Mouse (Mus musculus): ENCODE measurements around the gene Pard3. TPM values are rescaled to one million over a fixed set of nuclear protein-coding genes. Genes with fewer than 3 reads are reported as not detected.

The Pard3 gene
- polyA plus RNA-seq, 2 experiments = 4.5 TPM

DNA sequence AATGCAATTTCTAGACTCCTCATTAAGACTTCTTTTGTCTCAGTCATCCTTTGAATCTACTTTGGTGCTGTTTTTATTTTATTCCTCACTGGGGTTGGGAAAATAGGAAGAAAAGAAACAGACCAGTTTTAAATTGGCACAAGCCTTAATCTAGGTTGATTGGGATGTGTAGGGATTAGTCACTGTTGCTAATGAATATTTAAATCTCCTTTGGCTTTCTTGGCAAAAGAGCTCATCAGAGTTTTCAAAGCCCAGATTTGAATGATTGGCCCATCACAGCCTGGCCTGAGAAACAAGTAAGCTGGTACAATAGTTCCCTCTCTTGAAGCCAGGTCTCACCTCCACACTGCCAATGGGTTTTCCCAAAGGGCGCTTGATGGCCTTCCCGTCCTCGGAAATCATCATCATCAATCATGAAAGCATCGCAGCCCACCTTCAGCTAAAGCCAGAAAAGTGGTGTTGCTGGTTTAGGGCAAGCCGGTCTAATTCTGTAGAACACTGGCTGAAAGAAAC is 527.0 kb downstream of the Pard3 start:
- Histone ChIP-seq H3K27me3 (ENCODE audit: control insufficient read depth, insufficient read depth, low read length) (no peaks in the 10 kb centered on the region), H3K9me3 (ENCODE audit: control insufficient read depth, low read length) (no peaks in the 10 kb centered on the region)
- TF ChIP-seq CTCF (IDR thresholded peaks at IDR 0.05; ENCODE audit: low read depth) = no peak
- no peak for TF ChIP-seq EP300 (IDR thresholded peaks at IDR 0.05; ENCODE audit: low read depth)

DNA sequence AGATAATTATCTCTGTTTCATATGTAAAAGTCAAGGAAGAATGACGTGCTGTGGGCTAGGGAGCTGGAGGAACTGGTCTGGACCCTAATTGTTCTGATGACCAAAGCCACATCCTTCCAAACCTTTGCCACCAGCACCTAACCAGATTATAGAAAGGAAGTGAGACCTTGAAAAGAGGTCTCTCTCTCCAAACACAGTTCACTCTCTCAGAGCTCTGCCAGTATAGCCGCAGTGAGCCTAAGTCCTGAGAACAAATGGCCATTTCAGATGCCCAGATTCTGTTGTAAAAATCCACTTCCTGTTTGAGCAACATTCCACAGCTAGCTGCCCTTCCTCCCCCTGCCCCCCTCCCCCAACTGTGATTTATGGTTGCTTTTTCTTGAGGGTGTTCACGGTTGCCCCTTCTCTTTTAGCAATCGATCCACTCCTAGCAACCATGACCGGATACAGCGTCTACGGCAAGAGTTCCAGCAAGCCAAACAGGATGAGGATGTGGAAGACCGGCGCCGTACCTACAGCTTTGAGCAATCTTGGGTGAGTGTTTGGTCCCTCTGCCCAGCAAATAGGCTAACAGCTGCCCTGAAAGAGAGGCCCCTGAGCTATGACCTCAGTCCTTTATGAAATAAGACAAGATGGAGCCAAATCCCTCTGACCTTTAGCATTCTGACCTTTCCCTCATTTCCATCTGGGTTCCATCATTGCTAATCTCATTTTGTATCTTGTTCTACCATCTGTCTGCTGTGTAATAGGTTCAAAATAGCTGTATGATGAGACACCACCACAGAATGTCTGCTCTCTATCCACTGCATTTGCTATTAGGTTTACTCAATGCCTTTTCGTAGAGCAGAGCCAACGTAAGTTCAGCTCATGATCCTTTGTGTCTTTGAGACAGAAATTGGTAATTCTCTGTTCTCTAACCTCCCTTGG is 529.2 kb downstream of the Pard3 start:
- H3K27ac ChIP-seq = no peak overlapping the region
- no peak for TF ChIP-seq EP300 (IDR thresholded peaks at IDR 0.05; ENCODE audit: low read depth)
- no peak for TF ChIP-seq CTCF (IDR thresholded peaks at IDR 0.05; ENCODE audit: low read depth)
- no peak overlapping the region for H3K9ac ChIP-seq (replicated peaks)
- H3K4me3 ChIP-seq (ENCODE audit: insufficient read depth in 1 of 2, low read depth in 2 of 2, low read length in 2 of 2) = no peak overlapping the region
- H3K27me3 ChIP-seq (ENCODE audit: control insufficient read depth, insufficient read depth, low read length) = no peaks in the 10 kb centered on the region
- H3K36me3 ChIP-seq (replicated peaks; ENCODE audit: control insufficient read depth, insufficient read depth, low read depth) = no peaks in the 10 kb centered on the region
- H3K4me2 ChIP-seq (ENCODE audit: low read depth) = no peak overlapping the region
- H3K9me3 ChIP-seq (ENCODE audit: control insufficient read depth, low read length) = no peaks in the 10 kb centered on the region
- no peaks in the 10 kb centered on the region for H3K4me1 ChIP-seq (replicated peaks; ENCODE audit: control insufficient read depth in 2 of 2, insufficient read depth in 2 of 2, low read length in 1 of 2)
- no peak for ATAC-seq (ENCODE audit: insufficient read depth)
- no peak for DNase-seq (ENCODE audit: low read depth in 3 of 3, low spot score in 3 of 3)
- 27% methylated on average over 12 of the region's 12 CpGs for WGBS (ENCODE audit: insufficient replicate concordance)

More for the DNA sequence above, 527.0 kb downstream of the Pard3 start:
- ATAC-seq (ENCODE audit: insufficient read depth) (no peak), DNase-seq (ENCODE audit: low read depth in 3 of 3, low spot score in 3 of 3) (no peak)
- Histone ChIP-seq H3K4me1 (replicated peaks; ENCODE audit: control insufficient read depth in 2 of 2, insufficient read depth in 2 of 2, low read length in 1 of 2) (no peaks in the 10 kb centered on the region), H3K27ac (no peak overlapping the region), H3K4me2 (ENCODE audit: low read depth) (no peak overlapping the region), H3K4me3 (ENCODE audit: insufficient read depth in 1 of 2, low read depth in 2 of 2, low read length in 2 of 2) (no peak overlapping the region), H3K9ac (replicated peaks) (no peak overlapping the region), H3K36me3 (replicated peaks; ENCODE audit: control insufficient read depth, insufficient read depth, low read depth) (no peaks in the 10 kb centered on the region)
- 71% methylated on average over 5 of the region's 5 CpGs for WGBS (ENCODE audit: insufficient replicate concordance)

DNA sequence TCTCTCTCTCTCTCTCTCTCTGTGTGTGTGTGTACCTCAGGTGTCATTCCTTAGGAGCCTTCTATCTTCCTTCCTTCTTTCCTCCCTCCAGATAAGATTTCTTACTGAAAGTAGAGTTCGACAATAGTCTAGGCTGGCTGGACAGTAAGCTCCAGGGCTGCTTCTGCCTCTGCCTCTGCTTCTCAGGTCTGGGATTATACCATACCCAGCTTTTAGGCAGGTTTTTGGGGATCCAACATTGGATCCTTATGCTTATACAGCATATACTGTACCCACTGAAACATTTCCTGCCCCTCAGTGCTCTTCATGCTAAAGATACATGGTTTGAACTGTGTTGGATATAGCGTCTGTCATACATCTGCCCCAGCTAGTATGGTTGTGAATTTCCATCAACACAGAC is 536.9 kb downstream of the Pard3 start:
- TF ChIP-seq EP300 (IDR thresholded peaks at IDR 0.05; ENCODE audit: low read depth) (no peak), CTCF (IDR thresholded peaks at IDR 0.05; ENCODE audit: low read depth) (no peak)
- DNase-seq (ENCODE audit: low read depth in 3 of 3, low spot score in 3 of 3) (no peak), ATAC-seq (ENCODE audit: insufficient read depth) (no peak)
- no peaks in the 10 kb centered on the region for H3K36me3 ChIP-seq (replicated peaks; ENCODE audit: control insufficient read depth, insufficient read depth, low read depth)
- H3K4me3 ChIP-seq (ENCODE audit: insufficient read depth in 1 of 2, low read depth in 2 of 2, low read length in 2 of 2) = no peak overlapping the region
- WGBS (ENCODE audit: insufficient replicate concordance) = 64% methylated on average over 2 of the region's 2 CpGs
- H3K9me3 ChIP-seq (ENCODE audit: control insufficient read depth, low read length) = no peaks in the 10 kb centered on the region
- no peaks in the 10 kb centered on the region for H3K27me3 ChIP-seq (ENCODE audit: control insufficient read depth, insufficient read depth, low read length)
- no peak overlapping the region for H3K27ac ChIP-seq
- H3K9ac ChIP-seq (replicated peaks) = no peak overlapping the region
- no peaks in the 10 kb centered on the region for H3K4me1 ChIP-seq (replicated peaks; ENCODE audit: control insufficient read depth in 2 of 2, insufficient read depth in 2 of 2, low read length in 1 of 2)
- H3K4me2 ChIP-seq (ENCODE audit: low read depth) = no peak overlapping the region

DNA sequence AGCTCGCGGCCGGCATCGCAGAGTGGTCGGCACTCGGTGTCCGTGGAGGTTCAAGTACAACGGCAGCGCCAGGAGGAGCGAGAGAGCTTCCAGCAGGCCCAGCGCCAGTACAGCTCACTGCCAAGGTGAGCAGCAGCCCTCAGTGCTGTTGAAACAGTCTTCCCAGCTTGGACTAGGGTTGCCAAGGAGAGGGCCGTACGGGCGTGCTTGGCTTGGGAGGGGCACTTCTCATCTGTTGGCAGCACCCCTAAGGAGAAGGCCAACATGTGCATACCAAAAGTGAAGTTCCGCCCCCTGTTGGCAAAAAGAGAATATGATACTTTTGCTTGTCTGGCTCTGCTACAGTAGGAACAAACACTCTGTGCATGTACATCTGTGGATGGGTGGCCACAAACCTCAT is 539.4 kb downstream of the Pard3 start:
- no peaks in the 10 kb centered on the region for H3K4me1 ChIP-seq (replicated peaks; ENCODE audit: control insufficient read depth in 2 of 2, insufficient read depth in 2 of 2, low read length in 1 of 2)
- ATAC-seq (ENCODE audit: insufficient read depth) (no peak), DNase-seq (ENCODE audit: low read depth in 3 of 3, low spot score in 3 of 3) (no peak)
- WGBS (ENCODE audit: insufficient replicate concordance) = 84% methylated on average over 15 of the region's 15 CpGs
- no peak overlapping the region for H3K9ac ChIP-seq (replicated peaks)
- no peaks in the 10 kb centered on the region for H3K36me3 ChIP-seq (replicated peaks; ENCODE audit: control insufficient read depth, insufficient read depth, low read depth)
- H3K4me3 ChIP-seq (ENCODE audit: insufficient read depth in 1 of 2, low read depth in 2 of 2, low read length in 2 of 2) = no peak overlapping the region
- no peaks in the 10 kb centered on the region for H3K9me3 ChIP-seq (ENCODE audit: control insufficient read depth, low read length)
- no peak overlapping the region for H3K27ac ChIP-seq
- no peaks in the 10 kb centered on the region for H3K27me3 ChIP-seq (ENCODE audit: control insufficient read depth, insufficient read depth, low read length)
- TF ChIP-seq EP300 (IDR thresholded peaks at IDR 0.05; ENCODE audit: low read depth) (no peak), CTCF (IDR thresholded peaks at IDR 0.05; ENCODE audit: low read depth) (no peak)
- no peak overlapping the region for H3K4me2 ChIP-seq (ENCODE audit: low read depth)

DNA sequence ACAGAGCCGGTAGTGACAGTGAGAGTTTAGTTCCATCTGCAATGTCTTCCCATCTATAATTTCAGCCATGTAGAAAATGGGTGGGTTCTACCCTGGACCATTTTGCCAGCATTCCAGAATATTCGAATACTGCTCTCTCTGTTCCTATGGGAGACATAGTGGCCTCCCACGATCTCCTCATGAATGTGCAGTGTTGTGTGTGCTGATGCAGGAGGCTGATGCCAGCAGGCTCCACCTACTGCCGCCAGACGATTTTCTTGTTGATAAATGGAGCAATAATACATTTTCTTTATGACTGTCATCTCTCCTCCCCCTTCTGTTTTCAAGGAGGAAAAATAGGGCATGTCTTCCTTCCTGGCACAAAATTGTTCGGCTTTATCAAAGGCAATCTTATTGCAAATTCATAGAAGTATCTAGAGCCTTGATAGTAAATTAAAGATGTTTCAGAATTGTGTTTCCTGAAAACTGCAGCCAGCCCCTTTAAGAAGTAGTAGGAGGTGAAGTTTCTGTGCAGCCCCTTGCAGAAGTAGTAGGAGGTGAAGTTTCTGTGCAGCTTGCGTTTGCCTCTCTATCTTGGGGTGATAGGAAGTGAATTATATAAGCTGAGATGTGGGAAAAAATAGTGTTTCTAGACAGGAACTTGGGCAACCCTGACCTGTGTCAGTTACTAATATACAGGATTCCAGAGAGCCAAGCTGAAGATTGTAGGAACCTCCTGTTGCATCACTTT is 545.0 kb downstream of the Pard3 start:
- Histone ChIP-seq H3K27ac (no peak overlapping the region), H3K36me3 (replicated peaks; ENCODE audit: control insufficient read depth, insufficient read depth, low read depth) (no peaks in the 10 kb centered on the region), H3K9me3 (ENCODE audit: control insufficient read depth, low read length) (no peaks in the 10 kb centered on the region), H3K4me3 (ENCODE audit: insufficient read depth in 1 of 2, low read depth in 2 of 2, low read length in 2 of 2) (no peak overlapping the region), H3K9ac (replicated peaks) (no peak overlapping the region), H3K27me3 (ENCODE audit: control insufficient read depth, insufficient read depth, low read length) (no peaks in the 10 kb centered on the region), H3K4me2 (ENCODE audit: low read depth) (no peak overlapping the region), H3K4me1 (replicated peaks; ENCODE audit: control insufficient read depth in 2 of 2, insufficient read depth in 2 of 2, low read length in 1 of 2) (no peaks in the 10 kb centered on the region)
- no peak for ATAC-seq (ENCODE audit: insufficient read depth)
- no peak for DNase-seq (ENCODE audit: low read depth in 3 of 3, low spot score in 3 of 3)
- WGBS (ENCODE audit: insufficient replicate concordance) = 51% methylated on average over 7 of the region's 7 CpGs
- no peak for TF ChIP-seq EP300 (IDR thresholded peaks at IDR 0.05; ENCODE audit: low read depth)
- no peak for TF ChIP-seq CTCF (IDR thresholded peaks at IDR 0.05; ENCODE audit: low read depth)
